Comparison of ENCODE assay signal across 25 mouse cellular contexts in genomic region chr11:60042277-60042676, GRCm38 (mm10). TPM values are rescaled to one million over a fixed set of nuclear protein-coding genes. Genes with fewer than 3 reads are reported as not detected.
A peak's percentile ranks its signal among the peaks of the same experiment; 100 is the strongest.
DNase-seq lines count a peak whose midpoint lies in the region; ATAC-seq and TF ChIP-seq lines count a peak whose summit lies in the region.
"Had no signal": no experiment of that assay in that cellular context is flagged by ENCODE, and none has a peak within 500 bp of the region (broad histone marks: within the 10 kb centered on the region; RNA-seq: fewer than 3 reads in every experiment).

No protein-coding gene starts in this region.

- no peak overlapping the region for H3K27ac ChIP-seq in heart, adult 2 months
- no peak overlapping the region for H3K27ac ChIP-seq in heart, embryonic 11.5 days (ENCODE audit: low read depth, low read length)
- no peak overlapping the region for H3K27ac ChIP-seq in left cerebral cortex, adult 2 months
- H3K27ac ChIP-seq in CH12.LX (ENCODE audit: insufficient read depth, low read depth): no peak overlapping the region
- H3K27ac ChIP-seq in forebrain, embryonic 15.5 days (replicated peaks): no peak overlapping the region
- H3K27ac ChIP-seq: embryonic facial prominence, embryonic 13.5 days; forebrain, embryonic 12.5 days; heart, embryonic 10.5 days; heart, embryonic 15.5 days; hindbrain, embryonic 13.5 days; hindbrain, postnatal 0 days had no signal

- H3K4me1 ChIP-seq in heart, adult 2 months (ENCODE audit: control insufficient read depth, insufficient read depth, low read length): peaks cover 5% of the 10 kb centered on the region; the same call in 1 of the 2 replicates
- no peaks in the 10 kb centered on the region for H3K4me1 ChIP-seq in heart, embryonic 11.5 days (ENCODE audit: control insufficient read depth, insufficient read depth, low read length)
- H3K4me1 ChIP-seq in CH12.LX (ENCODE audit: control insufficient read depth in 1 of 2, insufficient read depth in 2 of 2): peaks cover 4 to 14% of the 10 kb centered on the region in 2 experiments
- peaks cover 5% of the 10 kb centered on the region for H3K4me1 ChIP-seq in forebrain, embryonic 15.5 days

- DNase-seq in heart, adult 2 months: no peak
- no peak for DNase-seq in left cerebral cortex, adult 2 months (ENCODE audit: extremely low spot score in 1 of 2, low spot score in 2 of 2)
- DNase-seq in left cerebral cortex, adult 9 months (ENCODE audit: low spot score in 2 of 2): no peak
- no peak for DNase-seq in CH12.LX (ENCODE audit: extremely low read depth)
- peak; percentile 12 for DNase-seq in induced T-regulatory cell, adult 2 months (ENCODE audit: low read depth)
- no peak for DNase-seq in lung, postnatal 14 days
- DNase-seq: adrenal gland, postnatal 25 days; cerebellum, adult 18-20 months; cerebellum, adult 9-11 months; cerebellum, postnatal 36 days; forebrain, postnatal 0 days; gastrocnemius, postnatal 36 days; heart, adult 11 months; heart, postnatal 14 days had no signal

- no peaks in the 10 kb centered on the region for H3K36me3 ChIP-seq in heart, adult 2 months (ENCODE audit: control insufficient read depth, insufficient read depth, low read length)
- no peaks in the 10 kb centered on the region for H3K36me3 ChIP-seq in heart, embryonic 11.5 days (ENCODE audit: control insufficient read depth, insufficient read depth, low read length)
- H3K36me3 ChIP-seq in CH12.LX (replicated peaks in 1 of 2; ENCODE audit: control insufficient read depth in 1 of 2, insufficient read depth in 1 of 2, low read length in 1 of 2): no peaks in the 10 kb centered on the region
- H3K36me3 ChIP-seq in forebrain, embryonic 15.5 days: no peaks in the 10 kb centered on the region
- H3K36me3 ChIP-seq: embryonic facial prominence, embryonic 13.5 days; forebrain, embryonic 12.5 days; G1E; heart, embryonic 10.5 days; heart, embryonic 15.5 days; hindbrain, embryonic 13.5 days had no signal

- H3K4me2 ChIP-seq in heart, embryonic 11.5 days: no peak overlapping the region
- no peak overlapping the region for H3K4me2 ChIP-seq in CH12.LX (ENCODE audit: insufficient read depth, low read depth, poor library complexity, severe bottlenecking)
- H3K4me2 ChIP-seq in forebrain, embryonic 15.5 days (replicated peaks): no peak overlapping the region
- H3K4me2 ChIP-seq: embryonic facial prominence, embryonic 13.5 days; forebrain, embryonic 12.5 days; heart, embryonic 15.5 days; hindbrain, embryonic 13.5 days had no signal

- H3K27me3 ChIP-seq in heart, adult 2 months (ENCODE audit: control insufficient read depth, insufficient read depth, low read length): no peaks in the 10 kb centered on the region
- no peaks in the 10 kb centered on the region for H3K27me3 ChIP-seq in heart, embryonic 11.5 days (ENCODE audit: control insufficient read depth, insufficient read depth, low read length)
- peaks cover 5% of the 10 kb centered on the region for H3K27me3 ChIP-seq in CH12.LX (replicated peaks)
- H3K27me3 ChIP-seq in forebrain, embryonic 15.5 days: no peaks in the 10 kb centered on the region
- H3K27me3 ChIP-seq: embryonic facial prominence, embryonic 13.5 days; forebrain, embryonic 12.5 days; heart, embryonic 15.5 days; Patski had no signal

- H3K9ac ChIP-seq in heart, adult 2 months (ENCODE audit: low read depth, low read length): no peak overlapping the region
- no peak overlapping the region for H3K9ac ChIP-seq in heart, embryonic 11.5 days (ENCODE audit: low read depth, low read length)
- H3K9ac ChIP-seq in CH12.LX (ENCODE audit: insufficient read depth, low read depth): no peak overlapping the region
- no peak overlapping the region for H3K9ac ChIP-seq in forebrain, embryonic 15.5 days (replicated peaks)
- H3K9ac ChIP-seq: embryonic facial prominence, embryonic 13.5 days; forebrain, embryonic 12.5 days; forebrain, postnatal 0 days; heart, embryonic 15.5 days; hindbrain, embryonic 13.5 days had no signal

- in situ Hi-C loops in CH12.LX (cut with MboI; ENCODE audit: low pct_ligation_motif_present, low pct_unique_long_range_greater_than_20kb, low sequenced_read_pairs): no loop called here

- TF ChIP-seq CTCF in heart, adult 2 months (IDR thresholded peaks at IDR 0.05): peak; percentile 31
- TF ChIP-seq CTCF in left cerebral cortex, adult 2 months (IDR thresholded peaks at IDR 0.05): peak; percentile 24
- no peak for TF ChIP-seq CTCF in CH12.LX (conservative IDR thresholded peaks at IDR 0.05 in 1 of 2, IDR thresholded peaks at IDR 0.05 in 1 of 2; ENCODE audit: low read depth in 2 of 2, low read length in 2 of 2)

- TF ChIP-seq POLR2A in heart, adult 2 months (IDR thresholded peaks at IDR 0.05; ENCODE audit: insufficient read depth, low read depth, low read length): no peak
- no peak for TF ChIP-seq POLR2A in CH12.LX (IDR thresholded peaks at IDR 0.05; ENCODE audit: low read depth, low read length)

- no peak overlapping the region for H3K4me3 ChIP-seq in heart, adult 2 months
- no peak overlapping the region for H3K4me3 ChIP-seq in heart, embryonic 11.5 days (ENCODE audit: low read depth, low read length)
- no peak overlapping the region for H3K4me3 ChIP-seq in left cerebral cortex, adult 2 months
- H3K4me3 ChIP-seq in CH12.LX (replicated peaks in 1 of 3; ENCODE audit: low read depth in 2 of 3, low read length in 2 of 3, poor library complexity in 1 of 3): no peak overlapping the region
- no peak overlapping the region for H3K4me3 ChIP-seq in forebrain, embryonic 15.5 days
- H3K4me3 ChIP-seq: embryonic facial prominence, embryonic 13.5 days; forebrain, embryonic 12.5 days; heart, embryonic 10.5 days; heart, embryonic 15.5 days; hindbrain, embryonic 13.5 days had no signal

- intact Hi-C loops in heart, adult 2 months (cut with DNase I): no loop called here
- intact Hi-C loops in left cerebral cortex, adult 2 months (cut with DNase I): no loop called here

- H3K79me2 ChIP-seq in heart, adult 2 months (replicated peaks; ENCODE audit: control insufficient read depth, insufficient read depth, low read length): no peaks in the 10 kb centered on the region
- no peaks in the 10 kb centered on the region for H3K79me2 ChIP-seq in CH12.LX (replicated peaks; ENCODE audit: control insufficient read depth, extremely low read depth, insufficient read depth, poor library complexity, severe bottlenecking)

- no peak for TF ChIP-seq EP300 in heart, adult 2 months (IDR thresholded peaks at IDR 0.05; ENCODE audit: insufficient read depth, low read depth, low read length)
- TF ChIP-seq EP300 in CH12.LX (IDR thresholded peaks at IDR 0.05; ENCODE audit: low read length): no peak

- dilution Hi-C loops in CH12.LX (cut with MboI; ENCODE audit: extremely low pct_ligation_motif_present, extremely low pct_unique_long_range_greater_than_20kb, low sequenced_read_pairs): no loop called here

- H3K9me3 ChIP-seq in heart, embryonic 11.5 days (replicated peaks; ENCODE audit: control insufficient read depth, low read length): no peaks in the 10 kb centered on the region
- peaks cover 4% of the 10 kb centered on the region for H3K9me3 ChIP-seq in CH12.LX (replicated peaks; ENCODE audit: low read length)
- H3K9me3 ChIP-seq in forebrain, embryonic 15.5 days: no peaks in the 10 kb centered on the region
- H3K9me3 ChIP-seq: embryonic facial prominence, embryonic 13.5 days; forebrain, embryonic 12.5 days; G1E; heart, embryonic 10.5 days; heart, embryonic 15.5 days; hindbrain, embryonic 13.5 days had no signal

- ATAC-seq in heart, embryonic 11.5 days (replicated peaks; ENCODE audit: insufficient number of reproducible peaks, low FRiP score, low TSS enrichment): no peak
- ATAC-seq in forebrain, embryonic 15.5 days (replicated peaks): no peak
- ATAC-seq: activated CD4-positive, CD25-positive, alpha-beta regulatory T cell, adult 4 months; forebrain, postnatal 0 days; hindbrain, postnatal 0 days; Patski had no signal

- no peak for TF ChIP-seq RAD21 in CH12.LX (IDR thresholded peaks at IDR 0.05; ENCODE audit: low read depth, low read length)

TF ChIP-seq in CH12.LX, 34 proteins besides CTCF, POLR2A, EP300 and RAD21:
- TF ChIP-seq ZMIZ1 (IDR thresholded peaks at IDR 0.05; ENCODE audit: low read depth, low read length): no peak
- no peak for TF ChIP-seq USF2 (conservative IDR thresholded peaks at IDR 0.05; ENCODE audit: low read depth, low read length)
- TF ChIP-seq SIN3A (IDR thresholded peaks at IDR 0.05; ENCODE audit: low read length): no peak
- TF ChIP-seq JUN (IDR thresholded peaks at IDR 0.05; ENCODE audit: insufficient read depth, low read depth, low read length): 0 out of 2 replicates have a peak, but pooled peaks have one; percentile 11
- no peak for TF ChIP-seq POLR2AphosphoS2 (IDR thresholded peaks at IDR 0.05; ENCODE audit: low read depth, low read length)
- TF ChIP-seq TBP (conservative IDR thresholded peaks at IDR 0.05; ENCODE audit: low read depth, low read length): no peak

RNA-seq across cellular contexts. Expression of gene Pemt, which starts 4.0 kb away (rescaled TPM):
- total RNA-seq in heart, adult 2 months (2021): 1 to 10 TPM; 1.9 to 3.2 TPM
- 5.1 and 5.9 TPM in 2 replicates for polyA plus RNA-seq in heart, adult 2 months (2012; rRNA removed)
- polyA plus RNA-seq in heart, embryonic 11.5 days (2014; fragmentation: Nextera tagmentation; extraction: Ambion mirVana): 14.9 and 17.6 TPM in 2 replicates
- 1 to 10 TPM; 4.7 to 6.7 TPM for total RNA-seq in left cerebral cortex, adult 2 months (2021)
- total RNA-seq in CH12.LX (2012; rRNA removed): 7.8 and 9.1 TPM in 2 replicates
- 6.7 and 6.9 TPM in 2 replicates for total RNA-seq in CH12.LX (2014; rRNA removed)
- polyA plus RNA-seq in CH12.LX (2012; ENCODE audit: insufficient read length, low read depth): 10.5 and 10.7 TPM in 2 replicates
- polyA plus RNA-seq in forebrain, embryonic 15.5 days (2015; fragmentation: Nextera tagmentation; extraction: Ambion mirVana): 5.5 and 5.8 TPM in 2 replicates

Comparison
In these comparisons a context has a peak if more than half of its experiments do, and no peak if none do; other contexts are left out.
1. CTCF ChIP-seq: peak in heart, adult 2 months (single experiment) and left cerebral cortex, adult 2 months (single experiment); none in CH12.LX (0 of 2).